Mouse (Mus musculus): Measurements from ENCODE around the gene Dlx5. TPM values are rescaled to one million over a fixed set of nuclear protein-coding genes. Genes with fewer than 3 reads are reported as not detected.

Gene Dlx5
- total RNA-seq, 1 experiment from 2014 or later, result not detected

DNA sequence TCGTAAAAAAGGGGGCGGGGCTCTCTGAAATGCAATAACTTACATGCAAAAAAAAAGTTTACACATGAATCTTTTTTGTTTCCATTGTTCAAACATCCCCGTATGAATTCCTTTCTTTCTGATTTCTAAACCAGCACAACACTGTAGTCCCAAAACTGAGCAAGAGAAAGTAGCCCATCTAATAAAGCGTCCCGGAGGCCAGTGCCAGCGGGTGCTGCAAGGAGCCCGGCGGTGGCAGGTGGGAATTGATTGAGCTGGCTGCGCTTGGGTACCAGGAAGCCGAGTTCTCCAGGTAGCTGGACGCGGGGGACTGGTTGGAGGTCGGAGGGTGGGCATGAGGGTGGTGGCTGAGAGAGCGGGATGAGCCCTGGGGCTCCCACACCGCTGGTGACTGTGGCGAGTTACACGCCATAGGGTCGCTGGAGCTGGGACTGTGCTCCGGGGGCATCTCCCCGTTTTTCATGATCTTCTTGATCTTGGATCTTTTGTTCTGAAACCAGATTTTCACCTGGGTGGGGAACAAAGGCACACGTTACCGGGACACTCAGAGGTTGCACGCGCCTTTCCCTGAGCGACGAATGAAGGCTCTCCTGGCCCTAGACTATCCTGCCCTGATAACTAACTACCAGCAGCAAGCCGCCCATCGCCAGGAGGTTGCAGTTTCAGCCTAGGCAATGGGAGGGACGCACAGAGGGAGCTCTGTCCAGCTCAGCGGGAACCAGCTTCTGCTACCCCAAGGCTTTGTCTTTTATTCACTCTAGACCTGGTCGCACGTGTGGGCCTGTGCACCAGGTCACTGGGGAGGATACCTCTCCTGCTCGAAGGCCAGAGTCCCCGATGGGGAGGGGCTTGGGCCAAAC, 3.7 kb downstream of the Dlx5 start:
- 0 out of 4 replicates have a peak, but pooled peaks of 1 of the 2 experiments have one; percentile 17 for ATAC-seq (replicated peaks in 1 of 2; ENCODE audit: insufficient read depth in 1 of 2, low FRiP score in 2 of 2, low TSS enrichment in 1 of 2, low read depth in 1 of 2, poor library complexity in 2 of 2, severe bottlenecking in 2 of 2)

GRCm38 (mm10) chr6:6877346-6877910, 4.5 kb downstream of the Dlx5 start:
- no peak for ATAC-seq (replicated peaks in 1 of 2; ENCODE audit: insufficient read depth in 1 of 2, low FRiP score in 2 of 2, low TSS enrichment in 1 of 2, low read depth in 1 of 2, poor library complexity in 2 of 2, severe bottlenecking in 2 of 2)

DNA sequence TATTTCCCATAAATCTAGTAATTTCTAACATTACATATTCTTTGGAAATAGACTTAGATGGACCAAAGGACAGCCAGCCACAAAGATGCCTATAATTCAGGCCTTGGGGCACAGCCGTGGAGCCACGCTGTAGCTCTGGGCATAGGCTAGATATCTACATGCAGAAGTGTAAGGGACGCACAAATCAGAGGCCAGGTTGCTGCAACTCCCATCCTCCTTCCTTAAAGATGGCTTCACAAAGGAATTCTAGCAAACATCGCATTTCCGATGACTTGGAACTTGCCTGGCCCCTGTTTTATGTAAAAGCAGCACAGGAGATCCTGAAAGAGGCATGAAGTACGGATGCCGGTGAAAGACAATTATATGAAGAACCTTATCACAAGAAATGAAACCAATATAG, 5.2 kb downstream of the Dlx5 start:
- ATAC-seq (replicated peaks in 1 of 2; ENCODE audit: insufficient read depth in 1 of 2, low FRiP score in 2 of 2, low TSS enrichment in 1 of 2, low read depth in 1 of 2, poor library complexity in 2 of 2, severe bottlenecking in 2 of 2), result no peak

DNA sequence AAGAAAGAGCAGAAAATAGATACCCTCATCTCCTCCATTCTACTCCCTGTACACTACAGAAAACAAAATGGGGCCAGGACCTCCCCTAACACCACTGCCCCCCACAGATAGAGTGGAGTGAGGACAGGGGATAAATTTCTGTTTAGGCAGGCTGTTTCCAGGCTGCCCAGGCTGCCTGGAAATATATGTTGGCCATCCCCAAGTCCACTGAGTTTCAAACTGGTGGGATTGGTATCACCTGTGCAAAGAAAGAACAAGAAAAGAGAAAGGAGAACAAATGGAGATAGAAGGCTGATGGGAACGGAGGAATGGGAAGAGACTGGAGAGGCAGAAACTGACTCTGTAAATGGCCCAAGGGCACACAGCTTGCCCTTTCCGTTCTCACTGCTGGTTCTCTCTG, 5.7 kb downstream of the Dlx5 start:
- no peak for ATAC-seq (replicated peaks in 1 of 2; ENCODE audit: insufficient read depth in 1 of 2, low FRiP score in 2 of 2, low TSS enrichment in 1 of 2, low read depth in 1 of 2, poor library complexity in 2 of 2, severe bottlenecking in 2 of 2)

GRCm38 (mm10) chr6:6875676-6876075, 6.2 kb downstream of the Dlx5 start:
- ATAC-seq (replicated peaks in 1 of 2; ENCODE audit: insufficient read depth in 1 of 2, low FRiP score in 2 of 2, low TSS enrichment in 1 of 2, low read depth in 1 of 2, poor library complexity in 2 of 2, severe bottlenecking in 2 of 2), result no peak

- ATAC-seq (replicated peaks in 1 of 2; ENCODE audit: insufficient read depth in 1 of 2, low FRiP score in 2 of 2, low TSS enrichment in 1 of 2, low read depth in 1 of 2, poor library complexity in 2 of 2, severe bottlenecking in 2 of 2), result no peak
Observed at GRCm38 (mm10) chr6:6875136-6875535, 6.7 kb downstream of the Dlx5 start.

DNA sequence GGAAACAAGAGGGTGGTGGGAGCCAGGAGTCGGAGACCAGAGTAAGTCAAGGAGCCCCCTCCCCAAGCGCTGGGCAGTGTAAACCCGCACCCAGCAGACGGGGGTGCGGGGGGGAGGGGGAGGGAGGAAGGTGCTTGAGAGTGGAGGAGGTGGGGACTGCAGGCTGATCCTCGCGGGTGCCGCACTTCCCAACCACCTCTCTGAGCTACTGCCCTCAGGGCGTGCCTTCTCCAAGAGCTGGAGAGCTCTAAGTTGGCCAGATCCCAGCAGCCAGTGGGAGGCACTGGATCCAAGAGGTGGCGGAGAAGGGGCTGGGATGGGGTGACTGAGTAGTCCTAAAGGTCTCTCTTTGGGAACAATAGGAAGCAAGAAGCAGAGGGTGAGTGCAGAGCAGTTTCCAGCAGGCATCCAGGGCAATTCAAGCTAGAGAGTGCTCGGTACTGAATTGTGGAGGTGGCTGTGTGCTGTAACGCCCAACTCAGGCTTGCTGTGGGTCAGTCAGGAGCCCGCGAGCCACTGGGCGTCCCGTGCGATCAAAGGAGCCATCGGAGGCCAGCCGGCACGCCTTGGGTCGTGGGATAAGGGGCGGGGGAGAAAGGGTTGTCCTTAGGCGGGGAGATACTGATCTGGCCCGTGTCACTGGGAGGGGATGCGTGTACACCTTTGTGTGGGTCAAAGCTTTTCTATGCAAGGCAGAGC, 7.7 kb downstream of the Dlx5 start:
- ATAC-seq (replicated peaks in 1 of 2; ENCODE audit: insufficient read depth in 1 of 2, low FRiP score in 2 of 2, low TSS enrichment in 1 of 2, low read depth in 1 of 2, poor library complexity in 2 of 2, severe bottlenecking in 2 of 2), result no peak

DNA sequence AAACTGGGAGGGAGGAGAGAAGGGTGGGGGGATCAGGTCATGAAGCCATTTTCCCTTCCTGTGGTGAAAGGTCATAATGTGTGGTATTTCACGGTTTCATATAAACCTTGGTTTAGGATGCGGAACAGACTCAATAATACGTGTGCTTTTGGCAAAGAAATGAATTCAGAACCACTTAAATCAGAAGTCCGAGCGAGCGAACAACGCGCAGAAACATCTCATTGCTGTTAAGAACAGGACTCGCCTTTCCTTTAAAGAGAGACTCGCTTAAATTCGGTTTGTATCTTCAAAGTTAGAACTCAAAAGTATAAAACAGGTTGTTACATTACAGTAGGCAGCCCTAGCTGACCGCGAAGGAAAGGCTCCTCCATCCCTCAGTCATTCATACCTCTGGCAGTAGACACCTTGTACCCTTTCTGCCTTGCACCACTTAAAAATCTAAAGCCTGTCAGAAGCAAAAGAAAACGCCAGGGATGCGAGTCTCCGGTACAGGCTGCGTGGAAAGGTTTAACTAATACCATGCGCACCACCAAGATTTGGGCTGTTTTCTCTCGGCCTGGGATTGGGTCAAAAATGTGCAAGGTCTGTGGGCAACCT, 8.3 kb downstream of the Dlx5 start:
- ATAC-seq (replicated peaks in 1 of 2; ENCODE audit: insufficient read depth in 1 of 2, low FRiP score in 2 of 2, low TSS enrichment in 1 of 2, low read depth in 1 of 2, poor library complexity in 2 of 2, severe bottlenecking in 2 of 2), result no peak

DNA sequence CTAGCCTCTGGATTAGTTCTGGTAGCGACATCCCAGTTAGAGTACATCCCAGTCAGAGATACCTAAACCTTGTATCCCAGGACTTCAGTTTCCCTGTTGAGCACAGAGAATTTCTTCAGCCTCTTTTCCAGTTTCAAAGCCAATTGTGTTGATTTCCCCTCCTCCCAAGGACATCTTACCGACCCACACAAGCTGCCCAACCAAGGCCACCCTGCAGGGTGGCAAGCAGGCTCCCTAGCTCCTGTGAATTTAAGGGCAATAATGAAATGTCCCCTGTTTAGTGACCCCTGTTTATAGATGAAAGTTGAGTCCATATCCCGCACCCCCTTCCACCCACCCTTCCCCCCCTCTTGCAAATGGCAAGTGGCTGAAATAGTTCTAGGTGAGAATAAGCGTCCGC, 9.0 kb downstream of the Dlx5 start:
- ATAC-seq (replicated peaks in 1 of 2; ENCODE audit: insufficient read depth in 1 of 2, low FRiP score in 2 of 2, low TSS enrichment in 1 of 2, low read depth in 1 of 2, poor library complexity in 2 of 2, severe bottlenecking in 2 of 2), result no peak

GRCm38 (mm10) chr6:6871692-6872091, 10.2 kb downstream of the Dlx5 start:
- no peak for ATAC-seq (replicated peaks in 1 of 2; ENCODE audit: insufficient read depth in 1 of 2, low FRiP score in 2 of 2, low TSS enrichment in 1 of 2, low read depth in 1 of 2, poor library complexity in 2 of 2, severe bottlenecking in 2 of 2)

DNA sequence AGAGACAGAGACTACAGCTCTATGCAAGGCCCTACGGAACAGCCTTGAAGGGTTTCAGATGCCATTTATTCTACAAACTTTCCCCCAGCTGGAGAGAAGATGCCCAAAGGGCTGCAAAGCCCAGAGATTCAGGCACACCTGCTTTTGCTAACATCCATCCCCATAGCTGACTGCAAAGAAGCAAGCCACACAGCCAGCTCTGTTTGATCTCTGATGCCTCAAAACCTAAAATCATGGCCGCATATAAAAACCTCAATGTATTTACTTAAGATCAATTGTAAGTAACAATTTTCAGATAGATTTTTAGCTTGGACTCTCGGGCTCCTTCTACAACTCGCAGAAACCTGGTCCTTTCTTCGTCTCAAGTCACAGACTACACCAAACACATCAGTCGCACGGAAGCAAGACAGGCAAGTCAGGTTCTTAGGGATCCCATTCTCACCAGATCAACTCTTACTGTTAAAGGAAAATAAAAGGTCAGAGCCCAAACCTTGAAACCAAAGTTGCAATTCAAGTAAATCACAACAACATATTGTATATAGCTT, 10.9 kb downstream of the Dlx5 start:
- no peak for ATAC-seq (replicated peaks in 1 of 2; ENCODE audit: insufficient read depth in 1 of 2, low FRiP score in 2 of 2, low TSS enrichment in 1 of 2, low read depth in 1 of 2, poor library complexity in 2 of 2, severe bottlenecking in 2 of 2)

DNA sequence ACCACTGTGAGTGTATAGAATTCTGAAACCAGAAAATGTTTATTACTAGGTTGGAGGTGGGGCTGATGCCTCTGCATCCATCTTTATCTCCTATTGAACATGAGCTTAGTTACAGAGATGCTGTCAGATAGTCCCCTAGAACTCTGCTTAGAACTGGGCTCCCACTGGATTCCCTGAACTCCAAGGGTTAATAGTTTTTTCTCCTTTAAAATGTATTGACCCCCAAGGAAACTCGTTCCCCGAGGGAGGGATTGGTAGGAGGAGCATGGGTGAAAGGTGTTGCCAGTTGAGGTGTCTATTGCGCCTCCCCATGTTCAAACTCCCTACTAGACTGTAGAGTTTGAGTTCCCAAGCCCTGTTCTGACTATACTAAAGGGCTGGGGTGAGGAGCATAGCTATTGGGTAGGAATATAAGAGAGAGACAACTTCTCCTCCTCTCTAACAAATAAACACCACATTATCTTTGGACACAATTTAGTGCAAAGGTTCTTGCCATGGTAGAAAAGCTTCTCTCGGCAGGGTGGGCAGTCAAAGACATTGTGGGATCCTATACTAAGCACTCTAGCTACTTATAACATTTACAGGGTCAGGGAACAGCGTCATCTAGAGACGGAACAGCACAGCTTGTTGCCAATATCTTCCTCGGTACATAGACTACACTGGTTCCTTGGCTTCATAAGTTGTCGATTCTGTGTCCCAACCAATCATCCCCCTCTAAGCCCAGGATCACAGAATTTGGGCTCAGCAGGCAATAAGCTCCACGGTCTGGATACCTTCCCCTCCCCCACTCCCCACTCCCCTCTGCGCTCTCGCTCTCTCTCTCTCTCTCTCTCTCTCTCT, 11.7 kb downstream of the Dlx5 start:
- ATAC-seq (replicated peaks in 1 of 2; ENCODE audit: insufficient read depth in 1 of 2, low FRiP score in 2 of 2, low TSS enrichment in 1 of 2, low read depth in 1 of 2, poor library complexity in 2 of 2, severe bottlenecking in 2 of 2), result no peak

DNA sequence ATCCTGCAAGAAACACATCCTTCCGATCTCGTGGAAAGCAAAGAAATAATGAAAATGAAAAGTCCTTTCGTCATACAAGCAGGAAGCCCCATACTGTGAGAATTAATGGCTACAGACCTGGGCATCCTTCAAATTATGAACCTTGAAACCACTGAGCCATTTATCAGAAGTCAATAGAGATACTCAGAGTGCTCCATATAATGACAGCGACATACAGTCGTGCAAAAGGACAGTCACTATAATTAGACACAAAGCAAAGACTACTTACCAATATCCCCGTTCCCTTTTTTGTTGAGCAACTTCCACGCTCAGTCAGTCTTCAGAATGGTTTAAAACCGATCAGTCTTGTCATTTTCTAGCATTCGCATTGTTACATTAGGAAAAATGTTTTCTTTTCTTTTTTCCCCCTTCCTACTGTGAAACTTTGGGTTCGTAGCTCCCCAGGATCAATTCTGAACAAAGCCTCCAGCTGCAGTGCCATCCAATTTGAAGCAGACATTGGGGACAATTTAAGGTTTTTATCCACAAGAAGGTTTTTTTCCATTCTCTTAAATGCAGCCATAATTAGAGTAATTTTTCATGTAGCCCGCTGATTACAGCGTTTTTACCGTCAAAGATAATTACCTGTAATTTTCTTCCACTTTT, 12.7 kb downstream of the Dlx5 start:
- no peak for ATAC-seq (replicated peaks in 1 of 2; ENCODE audit: insufficient read depth in 1 of 2, low FRiP score in 2 of 2, low TSS enrichment in 1 of 2, low read depth in 1 of 2, poor library complexity in 2 of 2, severe bottlenecking in 2 of 2)

- ATAC-seq (replicated peaks in 1 of 2; ENCODE audit: insufficient read depth in 1 of 2, low FRiP score in 2 of 2, low TSS enrichment in 1 of 2, low read depth in 1 of 2, poor library complexity in 2 of 2, severe bottlenecking in 2 of 2), result no peak
Observed at GRCm38 (mm10) chr6:6867031-6867430, 14.9 kb downstream of the Dlx5 start.

GRCm38 (mm10) chr6:6864441-6865440, 17.1 kb downstream of the Dlx5 start:
- ATAC-seq (replicated peaks in 1 of 2; ENCODE audit: insufficient read depth in 1 of 2, low FRiP score in 2 of 2, low TSS enrichment in 1 of 2, low read depth in 1 of 2, poor library complexity in 2 of 2, severe bottlenecking in 2 of 2), result no peak

Data from hematopoietic stem cell, adult 5-6 weeks (primary cell).